In the genomic region with DNA sequence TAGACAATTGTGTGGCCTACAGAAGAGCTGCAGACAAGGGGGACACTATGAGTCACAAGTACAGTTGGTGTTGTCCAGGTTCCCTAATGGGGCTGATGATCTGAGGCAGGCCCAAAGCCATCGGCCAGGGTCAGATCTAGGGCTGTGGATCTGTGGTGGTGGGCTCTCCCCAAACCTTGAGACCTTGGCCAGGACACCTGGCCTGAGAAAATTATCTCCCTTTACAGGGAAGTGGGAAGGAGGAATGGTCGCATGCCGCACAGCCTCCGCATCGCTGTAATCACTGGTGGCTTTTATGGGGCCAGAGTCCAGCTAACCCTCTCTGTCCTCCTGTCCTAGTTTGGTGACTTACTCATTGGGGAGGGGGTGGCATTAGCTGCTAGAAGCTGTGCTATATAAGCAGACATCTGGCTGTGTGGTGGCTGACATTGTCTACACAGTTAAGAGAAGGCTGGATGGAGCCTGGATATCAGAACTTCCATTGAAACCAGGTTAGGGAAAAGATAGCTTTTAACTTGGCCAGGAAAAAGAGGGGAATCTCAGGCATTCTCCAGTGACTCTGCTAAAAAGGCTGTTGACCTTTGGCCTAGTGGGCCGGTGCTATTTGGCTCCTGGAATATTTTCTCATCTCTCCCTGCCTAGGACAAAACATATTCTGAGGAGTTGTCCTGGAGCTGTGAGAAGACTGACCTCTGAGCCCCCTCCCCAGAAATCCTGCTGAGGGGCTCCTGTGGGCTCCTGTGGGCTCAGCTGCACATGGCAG, we compare ENCODE assay signal across 8 mouse cellular contexts. TPM values are rescaled to one million over a fixed set of nuclear protein-coding genes. Genes with fewer than 3 reads are reported as not detected.
DNase-seq lines count a peak whose midpoint lies in the region; ATAC-seq lines count a peak whose summit lies in the region.

No protein-coding gene starts in this region.

- DNase-seq in neural tube, embryonic 11.5 days (ENCODE audit: low spot score): no peak
- no peak for DNase-seq in neural tube, embryonic 10.5 days (ENCODE audit: extremely low spot score, low spot score)
- peak; percentile 53 for DNase-seq in kidney, postnatal 14 days
- DNase-seq in T-cell, adult 2 months (ENCODE audit: low spot score): no peak
- no peak for DNase-seq in right cerebral cortex, postnatal 25 days
- no peak for DNase-seq in frontal cortex, postnatal 14 days (ENCODE audit: low spot score in 2 of 2)

- ATAC-seq in neural tube, embryonic 11.5 days (ENCODE audit: insufficient read depth, low FRiP score, low TSS enrichment): no peak
- no peak for ATAC-seq in heart, embryonic 12.5 days (ENCODE audit: insufficient number of reproducible peaks, low FRiP score)
- no peak for ATAC-seq in neural tube, embryonic 14.5 days (ENCODE audit: low read depth)

- no peaks in the 10 kb centered on the region for H3K9me3 ChIP-seq in neural tube, embryonic 11.5 days (ENCODE audit: control insufficient read depth, low read length)
- no peaks in the 10 kb centered on the region for H3K9me3 ChIP-seq in heart, embryonic 12.5 days (replicated peaks)
- no peaks in the 10 kb centered on the region for H3K9me3 ChIP-seq in neural tube, embryonic 14.5 days (ENCODE audit: control insufficient read depth, low read length)

- H3K4me1 ChIP-seq in neural tube, embryonic 11.5 days (ENCODE audit: control insufficient read depth, insufficient read depth, low read length): peaks cover 44% of the 10 kb centered on the region
- H3K4me1 ChIP-seq in heart, embryonic 12.5 days (replicated peaks): peaks cover 78% of the 10 kb centered on the region
- peaks cover 48% of the 10 kb centered on the region for H3K4me1 ChIP-seq in neural tube, embryonic 14.5 days (ENCODE audit: control insufficient read depth, insufficient read depth, low read length)

- 59% methylated on average over 6 of the region's 6 CpGs for WGBS in neural tube, embryonic 11.5 days
- 31% methylated on average over 6 of the region's 6 CpGs for WGBS in heart, embryonic 12.5 days
- WGBS in neural tube, embryonic 14.5 days: 56% methylated on average over 6 of the region's 6 CpGs

- H3K4me3 ChIP-seq in neural tube, embryonic 11.5 days (ENCODE audit: low read depth, low read length): 0 out of 2 replicates have a peak overlapping the region, but pooled peaks have one; percentile 91
- H3K4me3 ChIP-seq in heart, embryonic 12.5 days: peak overlapping the region; percentile 83
- peak overlapping the region; percentile 87; the same call in 1 of the 2 replicates for H3K4me3 ChIP-seq in neural tube, embryonic 14.5 days (ENCODE audit: low read depth, low read length)

- H3K9ac ChIP-seq in neural tube, embryonic 11.5 days (ENCODE audit: low read length): peak overlapping the region; percentile 33
- H3K9ac ChIP-seq in heart, embryonic 12.5 days: peak overlapping the region; percentile 98
- peak overlapping the region; percentile 46 for H3K9ac ChIP-seq in neural tube, embryonic 14.5 days (replicated peaks; ENCODE audit: low read depth, low read length)

- H3K4me2 ChIP-seq in neural tube, embryonic 11.5 days (ENCODE audit: low read depth): peak overlapping the region; percentile 96
- peak overlapping the region; percentile 78 for H3K4me2 ChIP-seq in heart, embryonic 12.5 days
- H3K4me2 ChIP-seq in neural tube, embryonic 14.5 days (ENCODE audit: low read depth, low read length): peak overlapping the region; percentile 70

- H3K27ac ChIP-seq in neural tube, embryonic 11.5 days (ENCODE audit: low read depth, low read length): peak overlapping the region; percentile 35; the same call in 1 of the 2 replicates
- H3K27ac ChIP-seq in heart, embryonic 12.5 days (ENCODE audit: poor library complexity, severe bottlenecking): peak overlapping the region; percentile 100
- H3K27ac ChIP-seq in neural tube, embryonic 14.5 days (ENCODE audit: low read depth, low read length): peak overlapping the region; percentile 16; the same call in 1 of the 2 replicates

- no peaks in the 10 kb centered on the region for H3K36me3 ChIP-seq in neural tube, embryonic 11.5 days (ENCODE audit: control insufficient read depth, insufficient read depth, low read length)
- no peaks in the 10 kb centered on the region for H3K36me3 ChIP-seq in heart, embryonic 12.5 days
- H3K36me3 ChIP-seq in neural tube, embryonic 14.5 days (ENCODE audit: control insufficient read depth, insufficient read depth, low read length): no peaks in the 10 kb centered on the region

- H3K27me3 ChIP-seq in neural tube, embryonic 11.5 days (ENCODE audit: control insufficient read depth, insufficient read depth, low read length): peaks cover 7% of the 10 kb centered on the region; the same call in 1 of the 2 replicates
- no peaks in the 10 kb centered on the region for H3K27me3 ChIP-seq in heart, embryonic 12.5 days (replicated peaks)
- peaks cover 4% of the 10 kb centered on the region for H3K27me3 ChIP-seq in neural tube, embryonic 14.5 days (ENCODE audit: control insufficient read depth, insufficient read depth, low read length)

RNA-seq across cellular contexts. Expression of gene Mef2d, which starts 2.7 kb away (rescaled TPM):
- 16.6 and 18.1 TPM in 2 replicates for polyA plus RNA-seq in neural tube, embryonic 11.5 days (2014; fragmentation: Nextera tagmentation; extraction: Ambion mirVana)
- polyA plus RNA-seq in heart, embryonic 12.5 days (2016; fragmentation: Nextera tagmentation; extraction: Ambion mirVana): 53.5 and 56.6 TPM in 2 replicates
- 19.6 and 20.4 TPM in 2 replicates for polyA plus RNA-seq in neural tube, embryonic 14.5 days (2014; fragmentation: Nextera tagmentation; extraction: Ambion mirVana)

Comparison
In these comparisons a context has a peak if more than half of its experiments do, and no peak if none do; other contexts are left out.
1. H3K27ac ChIP-seq: peak in every context shown above with its lines; median percentile 100 in heart, embryonic 12.5 days; 35 in neural tube, embryonic 11.5 days; 16 in neural tube, embryonic 14.5 days.
2. H3K9ac ChIP-seq: peak in every context shown above with its lines; median percentile 98 in heart, embryonic 12.5 days; 46 in neural tube, embryonic 14.5 days; 33 in neural tube, embryonic 11.5 days.